Mouse (Mus musculus): Measurements from ENCODE around the gene Rassf8. TPM values are rescaled to one million over a fixed set of nuclear protein-coding genes. Genes with fewer than 3 reads are reported as not detected.

The Rassf8 gene
- polyA plus RNA-seq, 1 experiment from 2014 or later = 3.5 TPM

Other genes with a start within 250 kb of the Rassf8 start
- 0.50 and 0.83 TPM in 2 replicates for gene Lmntd1, start 132.4 kb upstream of the Rassf8 start, polyA plus RNA-seq (2015; fragmentation: Nextera tagmentation; extraction: Ambion mirVana)
- not detected in 2 replicates for gene Tuba3b, start 131.0 kb upstream of the Rassf8 start, polyA plus RNA-seq (2015; fragmentation: Nextera tagmentation; extraction: Ambion mirVana)
- 2.5 and 2.9 TPM in 2 replicates for gene Bhlhe41, start 118.8 kb downstream of the Rassf8 start, polyA plus RNA-seq (2015; fragmentation: Nextera tagmentation; extraction: Ambion mirVana)
- 1.9 and 2.3 TPM in 2 replicates for gene Sspn, start 184.9 kb downstream of the Rassf8 start, polyA plus RNA-seq (2015; fragmentation: Nextera tagmentation; extraction: Ambion mirVana)